12 mouse cellular contexts compared by ENCODE assay signal in genomic region chrX:73484870-73485269, GRCm38 (mm10). TPM values are rescaled to one million over a fixed set of nuclear protein-coding genes. Genes with fewer than 3 reads are reported as not detected.
DNase-seq lines count a peak whose midpoint lies in the region; ATAC-seq and TF ChIP-seq lines count a peak whose summit lies in the region.
"Had no signal": no experiment of that assay in that cellular context is flagged by ENCODE, and none has a peak within 500 bp of the region (broad histone marks: within the 10 kb centered on the region; RNA-seq: fewer than 3 reads in every experiment).

No protein-coding gene starts in this region.

- 94% methylated on average over 4 of the region's 4 CpGs for WGBS in hindbrain, embryonic 13.5 days
- 89% methylated on average over 4 of the region's 4 CpGs for WGBS in hindbrain, embryonic 16.5 days
- WGBS in lung, postnatal 0 days: 69% methylated on average over 4 of the region's 4 CpGs
- WGBS in intestine, embryonic 15.5 days: 93% methylated on average over 4 of the region's 4 CpGs
- 80% methylated on average over 4 of the region's 4 CpGs for whole genome bisulfite sequencing in stomach, postnatal 0 days
- WGBS in forebrain, embryonic 14.5 days: 86% methylated on average over 4 of the region's 4 CpGs

- H3K4me3 ChIP-seq in hindbrain, embryonic 13.5 days: no peak overlapping the region
- H3K4me3 ChIP-seq in hindbrain, embryonic 16.5 days (ENCODE audit: low read length): no peak overlapping the region
- H3K4me3 ChIP-seq in lung, postnatal 0 days (ENCODE audit: low read depth, low read length): peak overlapping the region; percentile 32
- H3K4me3 ChIP-seq in intestine, embryonic 15.5 days (replicated peaks): no peak overlapping the region
- H3K4me3 ChIP-seq in stomach, postnatal 0 days (ENCODE audit: low read depth, low read length): peak overlapping the region; percentile 36; the same call in 1 of the 2 replicates
- no peak overlapping the region for H3K4me3 ChIP-seq in forebrain, embryonic 14.5 days (ENCODE audit: low read depth, low read length)
- H3K4me3 ChIP-seq: neural tube, embryonic 12.5 days had no signal

- H3K4me2 ChIP-seq in hindbrain, embryonic 13.5 days: peak overlapping the region; percentile 23; the same call in 1 of the 2 replicates
- no peak overlapping the region for H3K4me2 ChIP-seq in hindbrain, embryonic 16.5 days (ENCODE audit: low read length)
- H3K4me2 ChIP-seq in lung, postnatal 0 days (replicated peaks; ENCODE audit: low read depth, low read length): peak overlapping the region; percentile 49
- peak overlapping the region; percentile 50 for H3K4me2 ChIP-seq in intestine, embryonic 15.5 days (replicated peaks)
- peak overlapping the region; percentile 46 for H3K4me2 ChIP-seq in stomach, postnatal 0 days (replicated peaks; ENCODE audit: low read depth)
- no peak overlapping the region for H3K4me2 ChIP-seq in forebrain, embryonic 14.5 days (ENCODE audit: low read length)

- no peaks in the 10 kb centered on the region for H3K9me3 ChIP-seq in hindbrain, embryonic 13.5 days
- H3K9me3 ChIP-seq in hindbrain, embryonic 16.5 days (ENCODE audit: control insufficient read depth, low read length): no peaks in the 10 kb centered on the region
- H3K9me3 ChIP-seq in lung, postnatal 0 days (ENCODE audit: low read length): no peaks in the 10 kb centered on the region
- H3K9me3 ChIP-seq in intestine, embryonic 15.5 days: no peaks in the 10 kb centered on the region
- H3K9me3 ChIP-seq in stomach, postnatal 0 days (ENCODE audit: control insufficient read depth, low read length): no peaks in the 10 kb centered on the region
- no peaks in the 10 kb centered on the region for H3K9me3 ChIP-seq in forebrain, embryonic 14.5 days (replicated peaks; ENCODE audit: control insufficient read depth, low read length)
- H3K9me3 ChIP-seq: neural tube, embryonic 12.5 days had no signal

- ATAC-seq in hindbrain, embryonic 13.5 days (ENCODE audit: low FRiP score): no peak
- ATAC-seq in hindbrain, embryonic 16.5 days: no peak
- no peak for ATAC-seq in lung, postnatal 0 days
- ATAC-seq in intestine, embryonic 15.5 days: no peak
- ATAC-seq in stomach, postnatal 0 days (ENCODE audit: low FRiP score, low TSS enrichment): no peak
- no peak for ATAC-seq in forebrain, embryonic 14.5 days

- H3K27me3 ChIP-seq in hindbrain, embryonic 13.5 days: 0 out of 2 replicates have a peak, but pooled peaks cover 6% of the 10 kb centered on the region
- H3K27me3 ChIP-seq in hindbrain, embryonic 16.5 days (replicated peaks; ENCODE audit: control insufficient read depth, insufficient read depth, low read length): no peaks in the 10 kb centered on the region; the same call in 1 of the 2 replicates
- H3K27me3 ChIP-seq in lung, postnatal 0 days (replicated peaks; ENCODE audit: insufficient read depth, low read length): no peaks in the 10 kb centered on the region
- H3K27me3 ChIP-seq in intestine, embryonic 15.5 days (replicated peaks): peaks cover 2% of the 10 kb centered on the region; the same call in 1 of the 2 replicates
- no peaks in the 10 kb centered on the region for H3K27me3 ChIP-seq in stomach, postnatal 0 days (ENCODE audit: control insufficient read depth, insufficient read depth, low read length)
- no peaks in the 10 kb centered on the region for H3K27me3 ChIP-seq in forebrain, embryonic 14.5 days (replicated peaks; ENCODE audit: control insufficient read depth, insufficient read depth, low read length)
- H3K27me3 ChIP-seq: neural tube, embryonic 12.5 days had no signal

- peak; percentile 27 for DNase-seq in lung, postnatal 0 days (ENCODE audit: low spot score)
- no peak for DNase-seq in lung, postnatal 25 days (ENCODE audit: low spot score)
- DNase-seq in stomach, postnatal 0 days (ENCODE audit: low spot score): no peak
- DNase-seq in forebrain, embryonic 14.5 days (ENCODE audit: low spot score): no peak
- DNase-seq: cerebellum, postnatal 36 days; gastrocnemius, postnatal 14 days; right cerebral cortex, postnatal 25 days; thymus, adult 18-20 months had no signal

- no peaks in the 10 kb centered on the region for H3K36me3 ChIP-seq in hindbrain, embryonic 13.5 days
- H3K36me3 ChIP-seq in hindbrain, embryonic 16.5 days (ENCODE audit: control insufficient read depth, insufficient read depth, low read length): no peaks in the 10 kb centered on the region
- no peaks in the 10 kb centered on the region for H3K36me3 ChIP-seq in lung, postnatal 0 days (ENCODE audit: insufficient read depth, low read length)
- no peaks in the 10 kb centered on the region for H3K36me3 ChIP-seq in intestine, embryonic 15.5 days
- no peaks in the 10 kb centered on the region for H3K36me3 ChIP-seq in stomach, postnatal 0 days (ENCODE audit: control insufficient read depth, insufficient read depth, low read length)
- H3K36me3 ChIP-seq in forebrain, embryonic 14.5 days (ENCODE audit: control insufficient read depth, insufficient read depth, low read length): no peaks in the 10 kb centered on the region
- H3K36me3 ChIP-seq: neural tube, embryonic 12.5 days had no signal

- H3K9ac ChIP-seq in hindbrain, embryonic 13.5 days: no peak overlapping the region
- no peak overlapping the region for H3K9ac ChIP-seq in hindbrain, embryonic 16.5 days (ENCODE audit: low read depth, low read length)
- no peak overlapping the region for H3K9ac ChIP-seq in lung, postnatal 0 days (replicated peaks; ENCODE audit: low read depth)
- H3K9ac ChIP-seq in intestine, embryonic 15.5 days: no peak overlapping the region
- H3K9ac ChIP-seq in stomach, postnatal 0 days (ENCODE audit: low read length): no peak overlapping the region
- no peak overlapping the region for H3K9ac ChIP-seq in forebrain, embryonic 14.5 days (ENCODE audit: low read length)
- H3K9ac ChIP-seq: neural tube, embryonic 12.5 days had no signal

- H3K27ac ChIP-seq in hindbrain, embryonic 13.5 days: no peak overlapping the region
- no peak overlapping the region for H3K27ac ChIP-seq in hindbrain, embryonic 16.5 days (ENCODE audit: low read depth, low read length)
- peak overlapping the region; percentile 72; the same call in 1 of the 2 replicates for H3K27ac ChIP-seq in lung, postnatal 0 days (ENCODE audit: low read length)
- H3K27ac ChIP-seq in intestine, embryonic 15.5 days: no peak overlapping the region
- H3K27ac ChIP-seq in stomach, postnatal 0 days (replicated peaks): no peak overlapping the region
- H3K27ac ChIP-seq in forebrain, embryonic 14.5 days (ENCODE audit: low read depth, low read length): no peak overlapping the region
- H3K27ac ChIP-seq: neural tube, embryonic 12.5 days had no signal

- TF ChIP-seq CTCF in lung, postnatal 0 days (IDR thresholded peaks at IDR 0.05): no peak
- TF ChIP-seq CTCF in stomach, postnatal 0 days (IDR thresholded peaks at IDR 0.05; ENCODE audit: low read depth): no peak

- no peak for TF ChIP-seq EP300 in lung, postnatal 0 days (IDR thresholded peaks at IDR 0.05)
- TF ChIP-seq EP300 in stomach, postnatal 0 days (optimal IDR thresholded peaks at IDR 0.05): no peak

- H3K4me1 ChIP-seq in hindbrain, embryonic 13.5 days (replicated peaks): no peaks in the 10 kb centered on the region
- no peaks in the 10 kb centered on the region for H3K4me1 ChIP-seq in hindbrain, embryonic 16.5 days (ENCODE audit: control insufficient read depth, insufficient read depth, low read depth, low read length)
- H3K4me1 ChIP-seq in lung, postnatal 0 days (ENCODE audit: insufficient read depth, low read depth, low read length): no peaks in the 10 kb centered on the region; the same call in 1 of the 2 replicates
- no peaks in the 10 kb centered on the region for H3K4me1 ChIP-seq in intestine, embryonic 15.5 days (replicated peaks)
- H3K4me1 ChIP-seq in stomach, postnatal 0 days (replicated peaks; ENCODE audit: control insufficient read depth, insufficient read depth): no peaks in the 10 kb centered on the region
- no peaks in the 10 kb centered on the region for H3K4me1 ChIP-seq in forebrain, embryonic 14.5 days (ENCODE audit: control insufficient read depth, insufficient read depth, low read length)
- H3K4me1 ChIP-seq: neural tube, embryonic 12.5 days had no signal

RNA-seq across cellular contexts. Expression of gene Bgn, which starts 1.5 kb away (rescaled TPM):
- polyA plus RNA-seq in hindbrain, embryonic 13.5 days (2015; fragmentation: Nextera tagmentation; extraction: Ambion mirVana): 21.6 and 28.6 TPM in 2 replicates
- polyA plus RNA-seq in hindbrain, embryonic 16.5 days (2015; fragmentation: Nextera tagmentation; extraction: Ambion mirVana): 23.2 and 40.9 TPM in 2 replicates
- polyA plus RNA-seq in lung, postnatal 0 days (2015; fragmentation: Nextera tagmentation; extraction: Ambion mirVana): 175 and 176 TPM in 2 replicates
- polyA plus RNA-seq in intestine, embryonic 15.5 days (2015; fragmentation: Nextera tagmentation; extraction: Ambion mirVana): 48.5 and 52.7 TPM in 2 replicates
- polyA plus RNA-seq in stomach, postnatal 0 days (2015; fragmentation: Nextera tagmentation; extraction: Ambion mirVana): 88.0 and 89.2 TPM in 2 replicates
- polyA plus RNA-seq in forebrain, embryonic 14.5 days (2014; fragmentation: Nextera tagmentation; extraction: Ambion mirVana): 15.5 and 18.0 TPM in 2 replicates

RNA-seq across cellular contexts. Expression of gene Atp2b3, which starts 18.0 kb away (rescaled TPM):
- polyA plus RNA-seq in hindbrain, embryonic 13.5 days (2015; fragmentation: Nextera tagmentation; extraction: Ambion mirVana): 3.6 and 4.2 TPM in 2 replicates
- 8.9 and 9.1 TPM in 2 replicates for polyA plus RNA-seq in hindbrain, embryonic 16.5 days (2015; fragmentation: Nextera tagmentation; extraction: Ambion mirVana)
- polyA plus RNA-seq in lung, postnatal 0 days (2015; fragmentation: Nextera tagmentation; extraction: Ambion mirVana): not detected in 2 replicates
- polyA plus RNA-seq in intestine, embryonic 15.5 days (2015; fragmentation: Nextera tagmentation; extraction: Ambion mirVana): 0.26 and 0.28 TPM in 2 replicates
- polyA plus RNA-seq in stomach, postnatal 0 days (2015; fragmentation: Nextera tagmentation; extraction: Ambion mirVana): 0.07 and 0.12 TPM in 2 replicates
- 2.1 and 3.8 TPM in 2 replicates for polyA plus RNA-seq in forebrain, embryonic 14.5 days (2014; fragmentation: Nextera tagmentation; extraction: Ambion mirVana)

RNA-seq across cellular contexts. Expression of gene Haus7, which starts 26.0 kb away (rescaled TPM):
- polyA plus RNA-seq in hindbrain, embryonic 13.5 days (2015; fragmentation: Nextera tagmentation; extraction: Ambion mirVana): 73.0 and 73.5 TPM in 2 replicates
- polyA plus RNA-seq in hindbrain, embryonic 16.5 days (2015; fragmentation: Nextera tagmentation; extraction: Ambion mirVana): 68.4 and 70.7 TPM in 2 replicates
- 31.8 and 32.3 TPM in 2 replicates for polyA plus RNA-seq in lung, postnatal 0 days (2015; fragmentation: Nextera tagmentation; extraction: Ambion mirVana)
- polyA plus RNA-seq in intestine, embryonic 15.5 days (2015; fragmentation: Nextera tagmentation; extraction: Ambion mirVana): 58.2 and 60.6 TPM in 2 replicates
- 35.7 and 36.6 TPM in 2 replicates for polyA plus RNA-seq in stomach, postnatal 0 days (2015; fragmentation: Nextera tagmentation; extraction: Ambion mirVana)
- 64.2 TPM in 2 replicates for polyA plus RNA-seq in forebrain, embryonic 14.5 days (2014; fragmentation: Nextera tagmentation; extraction: Ambion mirVana)

RNA-seq across cellular contexts. Expression of gene Trex2, which starts 49.7 kb away (rescaled TPM):
- polyA plus RNA-seq in hindbrain, embryonic 13.5 days (2015; fragmentation: Nextera tagmentation; extraction: Ambion mirVana): not detected in 2 replicates
- polyA plus RNA-seq in hindbrain, embryonic 16.5 days (2015; fragmentation: Nextera tagmentation; extraction: Ambion mirVana): not detected in 2 replicates
- polyA plus RNA-seq in lung, postnatal 0 days (2015; fragmentation: Nextera tagmentation; extraction: Ambion mirVana): 0.27 TPM in 1 of 2 replicates, not detected in the other
- polyA plus RNA-seq in intestine, embryonic 15.5 days (2015; fragmentation: Nextera tagmentation; extraction: Ambion mirVana): not detected in 2 replicates
- polyA plus RNA-seq in stomach, postnatal 0 days (2015; fragmentation: Nextera tagmentation; extraction: Ambion mirVana): 98.8 and 103 TPM in 2 replicates
- polyA plus RNA-seq in forebrain, embryonic 14.5 days (2014; fragmentation: Nextera tagmentation; extraction: Ambion mirVana): not detected in 2 replicates
- polyA plus RNA-seq: neural tube, embryonic 12.5 days had no signal

Comparison
In these comparisons a context has a peak if more than half of its experiments do, and no peak if none do; other contexts are left out.
1. H3K4me2 ChIP-seq: peak in hindbrain, embryonic 13.5 days (single experiment), lung, postnatal 0 days (single experiment), intestine, embryonic 15.5 days (single experiment) and stomach, postnatal 0 days (single experiment); none in hindbrain, embryonic 16.5 days (single experiment) and forebrain, embryonic 14.5 days (single experiment).
2. H3K4me3 ChIP-seq: peak in lung, postnatal 0 days (single experiment) and stomach, postnatal 0 days (single experiment); none in hindbrain, embryonic 13.5 days (single experiment), hindbrain, embryonic 16.5 days (single experiment), intestine, embryonic 15.5 days (single experiment) and forebrain, embryonic 14.5 days (single experiment).